7 mouse cellular contexts compared by ENCODE assay signal in genomic region chr12:69461888-69462840, GRCm38 (mm10).
DNase-seq lines count a peak whose midpoint lies in the region; ATAC-seq and TF ChIP-seq lines count a peak whose summit lies in the region.

No protein-coding gene starts in this region.

- H3K4me1 ChIP-seq in liver, embryonic 14.5 days (replicated peaks; ENCODE audit: control insufficient read depth in 2 of 2, insufficient read depth in 2 of 2, low read length in 1 of 2) = peaks cover 0 to 2% of the 10 kb centered on the region in 2 experiments; a peak in 1 of 4 replicates
- peaks cover 32% of the 10 kb centered on the region for H3K4me1 ChIP-seq in thymus, adult 2 months (replicated peaks; ENCODE audit: control insufficient read depth, insufficient read depth, low read length)

- no peaks in the 10 kb centered on the region for H3K36me3 ChIP-seq in liver, embryonic 14.5 days (replicated peaks; ENCODE audit: control insufficient read depth, insufficient read depth, low read depth)
- no peaks in the 10 kb centered on the region for H3K36me3 ChIP-seq in thymus, adult 2 months (ENCODE audit: control insufficient read depth, insufficient read depth, low read length)

- TF ChIP-seq POLR2A in brain, embryonic 14.5 days (IDR thresholded peaks at IDR 0.05; ENCODE audit: borderline replicate concordance, extremely low read depth, insufficient read depth, insufficient read length, poor library complexity, severe bottlenecking) = no peak
- TF ChIP-seq POLR2A in thymus, adult 2 months (IDR thresholded peaks at IDR 0.05; ENCODE audit: control insufficient read depth, extremely low read depth, insufficient read depth, low read length, poor library complexity) = no peak

- H3K27me3 ChIP-seq in liver, embryonic 14.5 days (ENCODE audit: control insufficient read depth, insufficient read depth, low read length) = no peaks in the 10 kb centered on the region
- H3K27me3 ChIP-seq in thymus, adult 2 months (ENCODE audit: control insufficient read depth, insufficient read depth, low read length) = no peaks in the 10 kb centered on the region

- WGBS in liver, embryonic 14.5 days (ENCODE audit: insufficient replicate concordance) = 27% methylated on average over 30 of the region's 30 CpGs
- WGBS in thymus, adult 2 months = 29% methylated on average over 30 of the region's 30 CpGs

- TF ChIP-seq CTCF in brain, embryonic 14.5 days (IDR thresholded peaks at IDR 0.05; ENCODE audit: borderline replicate concordance, extremely low read depth, insufficient read depth, insufficient read length) = no peak
- no peak for TF ChIP-seq CTCF in liver, embryonic 14.5 days (IDR thresholded peaks at IDR 0.05; ENCODE audit: low read depth)
- TF ChIP-seq CTCF in thymus, adult 2 months (IDR thresholded peaks at IDR 0.05; ENCODE audit: borderline replicate concordance, control insufficient read depth, extremely low read depth, insufficient read depth, low read length, poor library complexity) = no peak

- H3K9me3 ChIP-seq in liver, embryonic 14.5 days (ENCODE audit: control insufficient read depth, low read length) = no peaks in the 10 kb centered on the region

- no peak for TF ChIP-seq EP300 in liver, embryonic 14.5 days (IDR thresholded peaks at IDR 0.05; ENCODE audit: low read depth)

- H3K4me3 ChIP-seq in liver, embryonic 14.5 days (ENCODE audit: insufficient read depth in 1 of 2, low read depth in 2 of 2, low read length in 2 of 2) = peak overlapping the region; percentile 47 to 73
- H3K4me3 ChIP-seq in thymus, adult 2 months (ENCODE audit: control insufficient read depth, insufficient read depth, low read length) = peak overlapping the region; percentile 61

- peak; percentile 80 for DNase-seq in Muller cell, postnatal 12 days (ENCODE audit: inconsistent ontology term)
- peak; percentile 87 for DNase-seq in brain, embryonic 14.5 days (ENCODE audit: low read depth)
- peak; percentile 61 for DNase-seq in gastrocnemius, postnatal 25 days
- no peak for DNase-seq in liver, embryonic 14.5 days (ENCODE audit: low read depth in 3 of 3, low spot score in 3 of 3)
- peak; percentile 66 for DNase-seq in naive thymus-derived CD4-positive, alpha-beta T cell, adult 2 months (ENCODE audit: low read depth)
- DNase-seq in thymus, adult 2 months = peak; percentile 77

- peak; percentile 51 for ATAC-seq in inflammation-experienced regulatory T-cells, adult 6 months
- ATAC-seq in liver, embryonic 14.5 days (ENCODE audit: insufficient read depth) = no peak

- H3K4me2 ChIP-seq in liver, embryonic 14.5 days (ENCODE audit: low read depth) = peak overlapping the region; percentile 62

- peak overlapping the region; percentile 23; the same call in 1 of the 2 replicates for H3K9ac ChIP-seq in liver, embryonic 14.5 days (replicated peaks)

- H3K27ac ChIP-seq in liver, embryonic 14.5 days = no peak overlapping the region
- H3K27ac ChIP-seq in thymus, adult 2 months (ENCODE audit: control insufficient read depth, insufficient read depth, low read length) = peak overlapping the region; percentile 35

Comparison
In these comparisons a context has a peak if more than half of its experiments do, and no peak if none do; other contexts are left out.
1. DNase-seq: peak in Muller cell, postnatal 12 days (single experiment), brain, embryonic 14.5 days (single experiment), gastrocnemius, postnatal 25 days (single experiment), naive thymus-derived CD4-positive, alpha-beta T cell, adult 2 months (single experiment) and thymus, adult 2 months (single experiment); none in liver, embryonic 14.5 days (0 of 3).